Mouse (Mus musculus): ENCODE measurements at regions not wholly inside any gene's neighbourhood (a gene's known extent, or its start where the extent isn't known, plus 50 kb on each side); places are given as distances from the start of the nearest gene placed in this dataset.

- no peak for TF ChIP-seq CTCF (IDR thresholded peaks at IDR 0.05; ENCODE audit: insufficient read depth, low read depth, low read length)
- no peak for TF ChIP-seq POLR2A (IDR thresholded peaks at IDR 0.05; ENCODE audit: insufficient read depth, low read depth, low read length)
Measured at GRCm38 (mm10) chr17:88349825-88350460, 90.6 kb upstream of the Foxn2 start.

Measured in olfactory bulb, adult 2 months (tissue).